Mouse (Mus musculus) ovary, adult 18-20 months (tissue): ENCODE measurements around the gene Cps1.

Source experiments
- DNase-seq: peaks from one replicate; pipeline ENCODE4 v3.0.0; 2022; ENCODE audit warnings: low spot score, mixed read lengths

Gene Cps1

GRCm38 (mm10) chr1:67235468-67236217, 112.8 kb downstream of the Cps1 start:
- no peak for DNase-seq

GRCm38 (mm10) chr1:67238446-67238845, 115.6 kb downstream of the Cps1 start:
- no peak for DNase-seq

GRCm38 (mm10) chr1:67238941-67239340, 116.1 kb downstream of the Cps1 start:
- DNase-seq = no peak

- no peak for DNase-seq
These were observed 142.4 kb downstream of the Cps1 start for GRCm38 (mm10) chr1:67265222-67265621.

- DNase-seq = no peak
These were observed 145.1 kb downstream of the Cps1 start for GRCm38 (mm10) chr1:67267972-67268371.

- no peak for DNase-seq
These were observed 145.6 kb downstream of the Cps1 start for GRCm38 (mm10) chr1:67268450-67268849.

GRCm38 (mm10) chr1:67276270-67276669, 153.4 kb downstream of the Cps1 start:
- no peak for DNase-seq
